Mouse (Mus musculus): ENCODE results near the gene Dsn1. TPM values are rescaled to one million over a fixed set of nuclear protein-coding genes. Genes with fewer than 3 reads are reported as not detected.

The Dsn1 gene
- 1 to 10 TPM; 5.2 to 5.5 TPM for total RNA-seq (2021)
- long read RNA-seq, experiment 1, partial matches to known transcripts: 2 of 6 reads
- long read RNA-seq, experiment 1, other reads (novel, unspliced or antisense): 2 of 6 reads
- long read RNA-seq, experiment 2, partial matches to known transcripts: 5 of 9 reads
- long read RNA-seq, experiment 2, other reads (novel, unspliced or antisense): 4 of 9 reads

DNA sequence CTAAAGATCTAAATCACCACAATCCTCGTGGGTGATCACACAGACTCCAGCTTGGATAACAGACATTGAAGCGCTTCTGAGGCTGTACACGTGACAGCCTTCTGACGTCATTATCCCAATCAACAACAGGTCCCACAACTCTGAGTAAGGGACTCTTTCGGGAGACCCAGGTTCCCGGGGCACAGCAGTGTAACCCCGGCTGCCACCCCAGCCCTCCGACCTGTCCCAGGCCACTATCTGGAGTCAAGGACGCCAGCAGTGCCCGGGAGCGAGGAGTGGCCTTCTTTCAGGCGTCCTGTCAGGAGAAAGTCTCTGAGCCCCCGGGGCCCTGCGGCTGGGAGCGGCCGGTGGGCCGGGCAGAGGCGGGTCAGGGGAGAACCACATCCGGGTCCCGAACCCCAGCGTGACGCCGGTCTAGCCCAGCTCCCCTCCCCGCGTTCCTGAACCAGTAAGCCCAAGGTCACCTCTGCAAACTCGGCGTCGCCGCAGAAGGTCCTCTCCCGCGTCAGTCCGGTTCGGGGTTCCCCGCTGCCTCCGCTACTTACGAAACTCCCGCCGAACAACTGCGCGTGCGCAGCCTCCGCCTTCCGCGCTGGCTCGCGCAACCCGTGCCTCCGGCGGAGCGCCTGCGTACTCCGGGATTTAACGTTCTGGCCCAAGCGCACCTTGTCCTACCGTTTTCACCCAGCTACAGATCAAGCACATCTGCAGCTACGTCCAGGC, at the start of gene Dsn1:
Gene Dsn1, minus strand, starts transcription at position 644 of the 723 bp plus-strand sequence.
- DNase-seq (ENCODE audit: low spot score in 2 of 2): peak; percentile 83 to 93
- intact Hi-C loops (cut with DNase I): loop anchor here (10.0 kb wide), 1 partner anchor 202 kb away; no protein-coding TSS in a partner anchor

DNA sequence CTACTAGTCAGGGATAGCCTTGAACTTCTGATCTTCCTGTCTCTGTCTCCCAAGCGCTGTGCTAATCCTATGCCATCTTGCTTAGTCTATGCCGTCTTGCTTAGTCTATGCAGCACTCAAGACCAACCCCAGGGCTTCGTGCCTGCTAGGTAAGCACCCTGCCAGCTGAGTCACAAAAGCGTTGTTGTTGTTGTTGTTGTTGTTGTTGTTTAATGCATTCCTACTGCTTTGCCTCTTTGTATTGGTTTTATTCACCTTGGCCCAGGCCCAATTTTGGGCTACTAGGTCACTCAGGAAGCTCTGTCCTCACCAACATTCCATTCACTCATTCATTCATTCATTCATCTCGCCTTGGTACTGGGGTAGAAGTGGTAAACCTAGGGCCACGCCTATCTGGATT, 48.8 kb upstream of the Dsn1 start:
- DNase-seq (ENCODE audit: low spot score in 2 of 2): no peak
- intact Hi-C loops (cut with DNase I): no loop called here

DNA sequence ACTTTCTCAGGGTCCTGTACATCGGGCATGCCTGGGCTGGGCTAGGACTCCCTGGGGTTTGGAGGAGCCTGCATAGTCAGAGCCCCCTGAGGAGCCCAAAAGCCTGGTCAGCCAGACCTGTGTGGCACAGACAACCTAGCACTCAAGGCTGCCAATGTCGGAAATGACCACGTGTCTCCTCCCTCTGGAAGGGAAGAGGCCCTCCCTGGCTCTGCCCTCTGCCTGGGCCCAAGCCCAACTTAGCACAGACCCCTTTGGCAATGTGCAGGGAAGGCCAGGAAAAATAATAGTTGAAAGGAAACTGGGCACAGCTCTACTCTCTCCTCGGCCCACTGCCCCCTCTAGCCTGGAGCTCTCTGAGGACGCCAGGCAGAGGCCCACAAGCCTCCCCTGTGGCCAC, 47.9 kb upstream of the Dsn1 start:
- intact Hi-C loops (cut with DNase I): loop anchor here (5.0 kb wide), 1 partner anchor 37 kb away; no protein-coding TSS in a partner anchor
- peak in 1 of 2 experiments; percentile 53 for DNase-seq (ENCODE audit: low spot score in 2 of 2)

DNA sequence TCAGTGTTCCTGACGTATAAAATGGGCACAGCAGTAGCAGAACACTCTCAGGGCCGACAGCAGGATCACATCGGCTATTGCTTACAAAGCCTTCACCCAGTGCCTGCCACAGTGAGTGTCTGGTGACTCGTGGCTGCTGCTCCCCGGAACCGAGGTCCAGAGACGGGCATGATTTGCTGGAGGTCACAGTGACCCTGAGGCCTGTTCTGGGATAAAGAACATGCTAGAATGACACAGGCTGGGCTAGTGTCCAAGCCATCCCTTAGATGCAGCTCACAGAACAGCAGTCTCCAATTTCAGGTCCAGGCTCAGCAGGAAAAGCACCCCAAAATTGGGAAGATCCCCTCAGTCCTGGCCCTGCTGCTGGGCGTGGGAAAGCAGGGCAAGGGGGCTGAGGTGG, 47.3 kb upstream of the Dsn1 start:
- intact Hi-C loops (cut with DNase I): loop anchor here (5.0 kb wide), 1 partner anchor 38 kb away; no protein-coding TSS in a partner anchor
- no peak for DNase-seq (ENCODE audit: low spot score in 2 of 2)

DNA sequence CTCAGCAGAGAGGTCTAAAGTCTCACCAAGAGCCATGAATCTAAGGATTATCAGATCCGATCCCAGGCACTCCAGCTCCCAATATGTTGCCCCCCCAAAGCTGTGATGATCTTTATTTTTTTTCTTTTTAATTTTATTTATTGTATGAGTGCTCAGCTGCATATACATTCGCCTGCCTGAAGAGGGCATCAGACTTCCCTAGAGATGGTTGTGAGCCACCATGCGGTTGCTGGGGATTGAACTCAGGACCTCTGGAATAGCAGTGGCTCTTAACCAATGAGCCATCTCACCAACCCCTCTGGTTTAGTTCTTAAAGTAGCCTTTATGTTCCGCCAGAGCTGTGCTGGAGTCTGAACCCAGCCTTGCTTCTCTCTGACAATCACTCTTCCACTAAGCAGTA, 46.8 kb upstream of the Dsn1 start:
- intact Hi-C loops (cut with DNase I): loop anchor here (5.0 kb wide), 1 partner anchor 39 kb away; no protein-coding TSS in a partner anchor
- no peak for DNase-seq (ENCODE audit: low spot score in 2 of 2)

DNA sequence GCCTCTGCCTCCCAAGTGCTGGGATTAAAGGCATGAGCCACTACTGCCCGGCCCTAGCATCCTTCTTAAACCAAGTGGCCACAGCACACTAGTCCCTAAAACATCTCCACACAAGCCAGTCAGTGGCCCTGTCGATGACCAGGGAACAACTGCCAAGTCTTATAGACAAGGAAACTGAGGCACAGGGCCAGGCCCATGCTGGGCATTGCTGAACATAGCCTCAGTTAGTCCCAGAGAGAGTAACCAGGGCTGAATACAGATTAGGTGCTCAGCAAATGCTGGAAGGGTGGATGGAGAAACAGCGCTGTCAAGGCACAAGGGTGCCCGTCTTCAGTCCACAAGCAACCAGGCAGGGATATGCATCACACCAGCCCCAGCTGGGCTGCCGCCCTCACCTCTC, 46.2 kb upstream of the Dsn1 start:
- intact Hi-C loops (cut with DNase I): loop anchor here (5.0 kb wide), 1 partner anchor 39 kb away; no protein-coding TSS in a partner anchor
- no peak for DNase-seq (ENCODE audit: low spot score in 2 of 2)

DNA sequence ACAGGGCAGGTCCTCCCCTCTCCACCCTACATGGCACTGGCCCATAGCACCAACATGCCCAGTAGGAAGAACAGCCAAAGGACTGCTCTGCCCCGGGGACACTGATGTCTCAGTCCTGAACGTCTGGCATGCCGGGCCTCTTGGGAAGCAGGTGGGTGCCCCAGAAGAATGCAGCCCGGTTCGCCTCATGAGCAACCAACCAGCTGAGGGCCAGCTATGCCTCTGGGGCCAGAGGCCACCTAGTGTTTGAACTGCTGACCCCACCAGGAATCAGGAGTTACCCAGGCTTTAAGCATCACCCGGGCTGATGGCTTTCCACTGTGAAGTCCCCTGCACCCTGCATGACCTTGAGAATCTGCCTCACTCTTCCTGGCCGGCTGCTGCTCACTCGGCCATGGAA, 45.5 kb upstream of the Dsn1 start:
- intact Hi-C loops (cut with DNase I): loop anchor here (5.0 kb wide), 1 partner anchor 40 kb away; no protein-coding TSS in a partner anchor
- no peak for DNase-seq (ENCODE audit: low spot score in 2 of 2)

DNA sequence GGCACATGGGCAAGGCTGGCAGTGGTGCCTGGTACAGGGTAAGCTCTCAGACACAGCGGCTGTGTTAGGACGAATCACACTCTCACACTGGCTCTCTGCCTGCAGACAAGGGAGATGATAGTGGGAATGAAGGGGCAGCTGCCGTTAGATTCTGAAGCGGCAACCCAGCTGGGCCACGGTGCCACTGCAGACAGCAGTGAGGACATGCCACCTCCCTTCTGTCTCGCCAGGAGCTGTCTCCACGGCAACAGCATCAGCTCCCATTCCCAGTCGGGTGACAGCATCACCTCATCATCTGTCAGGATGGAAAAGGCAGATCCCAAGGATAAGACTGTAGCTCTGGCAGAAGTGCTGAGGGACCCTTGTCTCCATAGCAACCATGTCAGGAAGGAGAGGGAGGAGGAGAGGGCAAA, 42.9 kb upstream of the Dsn1 start:
- DNase-seq (ENCODE audit: low spot score in 2 of 2): peak; percentile 68 to 89
- intact Hi-C loops (cut with DNase I): loop anchor here (5.0 kb wide), 1 partner anchor 42 kb away; no protein-coding TSS in a partner anchor

DNA sequence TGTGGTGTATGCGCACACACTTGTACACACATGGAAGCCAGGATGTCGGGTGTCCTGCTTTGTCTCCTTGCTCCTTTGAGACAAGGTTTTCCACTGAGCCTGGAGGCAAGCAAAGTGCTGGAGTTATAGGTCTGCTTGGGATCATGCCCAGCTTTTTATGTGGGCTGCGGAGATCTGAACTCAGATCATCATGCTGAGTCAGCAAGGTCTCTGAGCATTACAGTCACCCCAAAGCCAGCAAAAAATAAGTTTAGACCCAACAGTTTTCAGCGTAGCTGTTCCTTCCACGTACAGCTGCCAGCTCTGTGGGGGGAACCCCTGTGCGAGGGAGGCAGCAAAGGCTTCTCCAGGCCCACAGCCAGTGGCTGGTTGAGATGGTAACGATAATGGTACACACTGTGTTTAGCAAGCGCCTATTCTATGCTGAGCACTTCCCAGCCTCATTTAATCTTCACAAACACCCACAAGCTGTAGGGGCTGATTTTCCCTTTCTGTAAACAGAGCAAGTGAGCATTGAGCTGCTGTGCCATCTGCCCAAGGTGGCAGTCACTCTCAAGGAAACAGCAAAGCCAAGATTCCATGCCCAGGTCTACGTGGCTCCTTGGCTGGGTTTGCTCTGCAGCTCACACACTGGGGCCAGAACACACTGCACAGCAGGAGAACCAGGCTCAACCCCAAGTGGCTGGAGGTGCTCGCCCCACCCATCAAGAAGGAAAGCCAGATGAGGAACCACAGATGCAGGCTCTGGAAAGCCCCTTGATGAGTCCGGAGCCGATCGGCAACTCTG, 41.6 kb upstream of the Dsn1 start:
- peak; percentile 83 to 89 for DNase-seq (ENCODE audit: low spot score in 2 of 2)
- intact Hi-C loops (cut with DNase I): no loop called here

DNA sequence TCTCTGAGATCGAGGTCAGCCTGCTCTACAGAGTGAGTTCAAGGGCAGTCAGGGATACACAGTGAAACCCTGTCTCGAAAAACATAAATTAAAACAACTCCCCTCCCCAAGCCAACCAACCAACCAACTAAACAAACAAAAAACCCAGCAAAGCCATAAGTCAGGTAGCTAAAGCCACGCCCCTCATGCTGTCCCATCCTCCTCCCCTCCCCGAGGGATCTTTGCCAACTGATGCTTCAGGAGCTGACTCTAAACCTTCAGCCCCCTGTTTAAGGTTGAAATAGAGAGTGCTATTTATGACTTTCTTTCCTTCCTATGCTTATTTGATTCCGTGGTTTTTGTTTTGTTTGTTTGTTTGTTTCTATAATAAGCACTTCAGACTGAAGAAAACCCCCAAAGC, 40.0 kb upstream of the Dsn1 start:
- DNase-seq (ENCODE audit: low spot score in 2 of 2): no peak
- intact Hi-C loops (cut with DNase I): no loop called here

DNA sequence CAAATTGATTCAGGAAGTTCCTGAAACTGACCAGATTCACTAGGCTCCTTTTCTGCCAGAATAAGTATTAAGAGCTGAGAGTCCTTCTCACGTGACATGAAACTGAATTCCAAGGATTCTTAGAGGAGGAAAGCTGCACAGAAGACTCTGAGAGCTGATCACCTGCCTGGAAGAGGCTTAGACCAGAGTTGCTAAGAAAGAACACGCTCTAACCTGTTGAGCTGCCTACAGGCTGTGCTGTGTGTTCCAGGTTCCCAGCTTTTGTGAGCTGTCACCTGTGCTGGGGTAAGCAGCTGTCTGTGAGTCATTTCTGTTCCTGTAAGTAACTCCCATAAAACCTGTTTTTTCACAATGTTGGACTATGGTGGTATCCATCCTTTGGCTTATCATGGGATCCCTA, 39.0 kb upstream of the Dsn1 start:
- intact Hi-C loops (cut with DNase I): no loop called here
- no peak for DNase-seq (ENCODE audit: low spot score in 2 of 2)

DNA sequence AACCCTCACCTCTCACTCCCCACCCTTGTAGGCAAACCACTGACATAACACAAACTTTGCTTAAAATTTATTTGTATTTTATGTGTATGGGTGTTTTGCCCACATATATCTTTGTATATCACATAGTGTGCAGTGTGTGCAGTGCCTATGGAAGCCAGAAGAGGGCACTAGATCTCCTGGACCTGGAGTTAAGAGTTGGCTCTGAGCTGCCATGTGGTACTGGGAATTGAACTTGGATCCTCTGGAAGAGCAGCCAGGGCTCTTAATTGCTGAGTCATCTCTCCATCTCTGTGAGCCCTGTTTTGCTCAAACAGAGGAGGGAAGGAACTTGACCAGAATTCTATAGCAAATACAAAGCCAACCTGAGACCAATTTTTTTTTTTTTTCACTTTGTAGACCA, 37.0 kb upstream of the Dsn1 start:
- no peak for DNase-seq (ENCODE audit: low spot score in 2 of 2)
- intact Hi-C loops (cut with DNase I): loop anchor here (5.0 kb wide), 1 partner anchor 33 kb away; the partner anchor contains the start of gene Soga1

DNA sequence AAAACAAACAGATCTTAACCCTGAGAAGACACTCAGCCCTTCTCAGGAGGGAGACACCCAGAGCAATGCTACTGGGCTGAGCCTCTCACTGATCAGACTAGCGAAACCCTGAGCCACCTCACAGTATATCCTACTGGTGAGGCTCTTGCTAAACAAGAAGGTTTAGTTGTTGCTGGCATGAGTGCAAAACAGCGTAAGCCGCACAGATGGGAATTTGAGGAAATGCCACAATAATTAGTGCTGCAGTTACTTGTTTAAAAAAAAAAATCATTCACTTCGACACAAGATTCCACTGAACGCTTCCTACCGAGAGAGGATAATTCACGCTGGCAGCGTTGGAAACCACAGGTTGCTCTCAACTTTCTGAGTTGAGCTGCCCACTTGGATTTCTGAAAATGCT, 36.6 kb upstream of the Dsn1 start:
- intact Hi-C loops (cut with DNase I): loop anchor here (5.0 kb wide), 1 partner anchor 34 kb away; the partner anchor contains the start of gene Soga1
- peak in 1 of 2 experiments; percentile 39 for DNase-seq (ENCODE audit: low spot score in 2 of 2)

DNA sequence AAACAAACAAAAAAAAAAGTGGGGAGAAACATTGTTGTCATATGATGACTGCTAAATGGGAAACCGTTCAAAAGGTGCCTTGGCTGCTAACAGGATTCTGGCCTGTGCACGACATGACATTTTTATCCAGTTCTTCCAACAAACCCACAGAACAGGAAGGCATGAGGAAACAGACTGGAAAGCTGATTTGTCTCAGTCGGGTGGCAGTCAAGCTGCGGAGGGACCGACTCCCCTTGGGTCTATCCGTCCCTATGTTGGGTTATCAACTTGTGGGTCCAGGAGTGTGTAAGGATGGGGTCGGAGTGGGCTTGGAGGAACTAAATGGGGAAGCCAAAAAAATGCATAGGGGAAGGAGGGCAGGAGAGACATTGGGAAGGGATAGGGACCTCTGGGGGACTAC, 34.5 kb upstream of the Dsn1 start:
- no peak for DNase-seq (ENCODE audit: low spot score in 2 of 2)
- intact Hi-C loops (cut with DNase I): loop anchor here (5.0 kb wide), 1 partner anchor 36 kb away; the partner anchor contains the start of gene Soga1

DNA sequence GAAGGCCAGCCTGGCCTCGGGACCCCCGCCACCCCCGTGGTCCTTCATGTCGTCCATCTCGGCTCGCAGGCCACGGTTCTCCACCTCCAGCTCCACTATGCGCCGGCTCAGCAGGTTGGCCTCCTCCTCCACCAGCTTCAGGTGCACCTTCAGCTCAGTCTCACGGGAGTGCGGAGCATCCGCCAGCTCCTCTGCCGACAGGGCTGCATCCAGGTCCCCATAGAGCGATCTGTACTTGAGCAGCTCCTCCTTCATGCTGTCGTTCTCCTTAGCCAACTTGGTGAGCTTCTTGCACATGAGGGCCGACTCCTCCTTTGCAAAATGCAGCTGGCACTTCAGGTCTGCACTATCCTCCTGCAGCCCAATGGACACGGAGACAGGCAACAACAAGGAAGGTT, 33.7 kb upstream of the Dsn1 start:
- no peak for DNase-seq (ENCODE audit: low spot score in 2 of 2)
- intact Hi-C loops (cut with DNase I): loop anchor here (5.0 kb wide), 1 partner anchor 37 kb away; the partner anchor contains the start of gene Soga1

DNA sequence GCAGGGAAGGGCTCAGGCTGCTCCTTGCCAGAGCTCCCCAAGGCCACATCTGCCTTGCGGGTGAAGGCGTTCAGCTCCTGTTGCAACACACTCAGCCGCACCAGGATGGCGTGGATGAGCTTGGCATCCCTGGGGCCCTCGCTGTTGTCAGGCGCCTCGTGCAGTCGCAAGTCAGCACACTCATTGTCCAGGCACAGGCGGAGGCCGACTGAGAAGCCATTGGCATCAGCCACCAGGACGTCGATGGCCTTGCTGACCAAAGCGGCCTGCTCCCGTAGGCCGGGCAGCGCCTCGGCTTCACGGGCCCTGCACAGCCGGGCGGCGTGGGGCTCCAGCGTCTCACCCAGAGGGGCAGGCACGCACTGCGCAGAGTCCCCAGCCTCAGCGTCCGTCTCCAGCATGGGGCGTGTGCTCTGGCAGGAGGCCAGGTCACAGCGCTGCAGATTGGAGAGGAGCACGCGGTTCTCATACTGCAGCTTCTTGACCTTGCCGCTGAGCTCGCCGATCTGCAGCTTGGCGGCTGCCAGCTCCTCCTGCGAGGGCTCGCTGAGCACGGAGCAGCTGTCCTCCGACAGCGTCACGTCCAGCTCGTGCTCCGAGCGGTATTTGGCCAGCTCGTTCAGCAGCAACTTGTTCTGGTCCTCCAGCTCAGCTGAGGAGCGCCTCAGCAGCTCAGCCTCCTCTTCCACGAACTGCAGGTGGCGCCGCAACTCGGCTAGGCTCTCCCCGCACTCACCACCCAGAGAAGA, 33.1 kb upstream of the Dsn1 start:
- no peak for DNase-seq (ENCODE audit: low spot score in 2 of 2)
- intact Hi-C loops (cut with DNase I): loop anchor here (5.0 kb wide), 1 partner anchor 37 kb away; the partner anchor contains the start of gene Soga1

DNA sequence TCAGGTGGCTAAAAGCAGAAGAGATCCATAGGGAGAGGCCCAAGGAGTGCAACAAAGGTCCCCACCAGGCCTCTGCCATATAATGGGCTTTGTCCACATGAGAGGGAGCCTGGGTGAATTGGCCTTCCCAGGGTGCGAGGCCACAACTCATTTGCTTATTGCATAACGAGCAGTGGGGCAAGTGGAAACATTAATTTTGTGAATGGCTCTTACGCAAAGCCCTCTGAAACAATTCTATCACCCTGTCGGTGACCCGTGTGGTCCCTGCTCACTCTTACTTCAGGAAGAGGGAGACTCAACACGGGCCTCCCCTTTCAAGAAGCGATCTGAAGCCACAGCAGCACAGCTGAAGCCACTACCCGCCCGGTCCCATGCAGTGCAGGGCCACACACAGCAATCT, 30.3 kb upstream of the Dsn1 start:
- no peak for DNase-seq (ENCODE audit: low spot score in 2 of 2)
- intact Hi-C loops (cut with DNase I): no loop called here

DNA sequence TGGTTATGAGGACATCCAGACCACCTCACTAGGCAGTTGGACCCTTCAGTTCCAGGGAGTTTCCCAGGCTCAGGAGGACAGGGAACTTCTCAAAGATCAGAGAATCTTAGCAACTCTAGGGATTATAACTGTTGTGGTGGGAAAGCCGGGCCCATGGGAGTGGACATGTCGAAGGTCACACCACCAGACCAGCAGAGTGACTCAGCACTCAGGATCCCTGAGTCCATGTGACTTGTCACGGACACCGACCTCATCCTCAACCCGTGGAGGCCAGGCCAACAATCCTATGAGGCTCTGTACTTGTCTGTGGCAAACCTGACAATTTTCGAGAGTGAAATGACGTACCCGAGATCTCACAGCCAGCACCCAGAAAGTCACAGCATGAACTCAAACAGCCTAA, 29.4 kb upstream of the Dsn1 start:
- intact Hi-C loops (cut with DNase I): no loop called here
- DNase-seq (ENCODE audit: low spot score in 2 of 2): no peak

DNA sequence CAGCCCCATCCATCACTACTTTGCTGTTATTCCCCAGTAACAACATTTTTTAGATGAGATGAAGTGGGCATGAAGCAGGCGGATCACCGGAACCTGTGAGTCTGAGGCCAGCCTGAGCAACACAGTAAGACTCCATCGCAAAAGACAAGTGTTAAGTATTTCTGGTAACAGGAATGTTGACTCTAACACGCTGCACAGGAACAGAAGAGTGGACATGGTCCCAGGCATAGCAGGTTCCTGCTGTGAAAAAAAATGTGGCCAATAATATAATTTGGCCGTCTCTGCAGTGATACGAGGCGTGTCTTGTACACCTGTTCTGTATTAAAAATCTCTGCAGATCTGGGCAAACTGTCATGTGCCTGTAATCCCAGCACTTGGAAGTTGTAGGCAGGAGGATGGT, 28.4 kb upstream of the Dsn1 start:
- no peak for DNase-seq (ENCODE audit: low spot score in 2 of 2)
- intact Hi-C loops (cut with DNase I): no loop called here
